In the genomic region with DNA sequence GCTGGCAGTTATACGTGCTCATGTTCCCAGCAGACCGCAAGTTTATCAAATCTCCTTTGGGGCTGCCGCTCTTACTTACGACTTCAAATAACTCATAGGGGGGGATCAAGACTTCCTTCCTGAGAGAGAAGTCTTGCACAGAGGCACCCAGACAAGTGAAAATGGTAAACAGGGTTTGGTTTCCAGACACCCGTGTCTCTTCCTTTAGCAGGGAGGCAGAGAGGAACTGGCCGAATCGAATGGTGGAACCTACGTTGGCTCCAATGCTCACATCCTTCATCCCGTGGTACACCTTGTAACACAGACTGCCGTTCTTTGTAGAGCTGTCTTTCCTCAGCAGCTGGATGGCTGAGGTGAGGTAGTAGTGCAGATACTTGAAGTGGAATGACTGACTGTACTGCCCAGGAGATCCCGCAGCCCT, we compare ENCODE assay signal across 16 mouse cellular contexts. TPM values are rescaled to one million over a fixed set of nuclear protein-coding genes. Genes with fewer than 3 reads are reported as not detected.
A peak's percentile ranks its signal among the peaks of the same experiment; 100 is the strongest.
DNase-seq lines count a peak whose midpoint lies in the region; ATAC-seq lines count a peak whose summit lies in the region.
"Had no signal": no experiment of that assay in that cellular context is flagged by ENCODE, and none has a peak within 500 bp of the region (broad histone marks: within the 10 kb centered on the region; RNA-seq: fewer than 3 reads in every experiment).

No protein-coding gene starts in this region.

- H3K27me3 ChIP-seq in heart, embryonic 13.5 days (replicated peaks): no peaks in the 10 kb centered on the region
- H3K27me3 ChIP-seq: forebrain, embryonic 12.5 days had no signal

- H3K9me3 ChIP-seq in heart, embryonic 13.5 days: no peaks in the 10 kb centered on the region
- H3K9me3 ChIP-seq: forebrain, embryonic 12.5 days had no signal

- peak overlapping the region; percentile 48 for H3K4me3 ChIP-seq in heart, embryonic 13.5 days
- H3K4me3 ChIP-seq: forebrain, embryonic 12.5 days had no signal

- H3K4me1 ChIP-seq in heart, embryonic 13.5 days: peaks cover 78% of the 10 kb centered on the region

- H3K4me2 ChIP-seq in heart, embryonic 13.5 days: peak overlapping the region; percentile 73
- H3K4me2 ChIP-seq: forebrain, embryonic 12.5 days had no signal

- ATAC-seq in heart, embryonic 13.5 days (ENCODE audit: extremely low read depth, insufficient number of reproducible peaks, low FRiP score, low TSS enrichment): no peak
- ATAC-seq in granulocyte monocyte progenitor cell, adult 5-6 weeks (replicated peaks; ENCODE audit: poor library complexity, severe bottlenecking): 0 out of 2 replicates have a peak, but pooled peaks have one; percentile 5
- ATAC-seq: hindbrain, postnatal 0 days had no signal

- 0 out of 2 replicates have a peak overlapping the region, but pooled peaks have one; percentile 20 for H3K27ac ChIP-seq in heart, embryonic 13.5 days (replicated peaks)
- H3K27ac ChIP-seq: forebrain, embryonic 12.5 days; hindbrain, postnatal 0 days; macrophage had no signal

- no peak overlapping the region for H3K9ac ChIP-seq in heart, embryonic 13.5 days
- H3K9ac ChIP-seq: forebrain, embryonic 12.5 days had no signal

- H3K36me3 ChIP-seq in heart, embryonic 13.5 days: peaks cover 12% of the 10 kb centered on the region
- H3K36me3 ChIP-seq: forebrain, embryonic 12.5 days had no signal

- WGBS in heart, embryonic 13.5 days: 69% methylated on average over 11 of the region's 11 CpGs

- no peak for DNase-seq in heart, postnatal 4 days
- peak; percentile 58 for DNase-seq in CD4-positive helper T cell, adult 2 months (ENCODE audit: low read depth, low spot score)
- DNase-seq in spleen, postnatal 36 days (ENCODE audit: low spot score in 2 of 2): peak; percentile 39 to 41
- no peak for DNase-seq in layer of hippocampus, postnatal 10 days (ENCODE audit: low spot score in 2 of 2)
- DNase-seq in gastrocnemius, adult 18-20 months (ENCODE audit: low spot score): no peak
- DNase-seq in gastrocnemius, adult 8-10 months (ENCODE audit: low spot score in 2 of 2): no peak
- DNase-seq: cerebellum, adult 9-10 months; gastrocnemius, postnatal 25 days; right cerebral cortex, postnatal 14 days had no signal

RNA-seq across cellular contexts. Expression of gene Art4, which starts 3.2 kb away (rescaled TPM):
- polyA plus RNA-seq in heart, embryonic 13.5 days (2015; fragmentation: Nextera tagmentation; extraction: Ambion mirVana): 13.3 and 15.6 TPM in 2 replicates
- total RNA-seq in heart, postnatal 4 days (2021): 10 to 100 TPM in 1 of 2 experiments, 1 to 10 TPM in 1; 7.0 to 10.5 TPM
- 0.64 TPM in 1 of 2 replicates, not detected in the other for total RNA-seq in granulocyte monocyte progenitor cell, adult 5-6 weeks (2014; fragmentation: Nextera tagmentation)
- 1.2 and 1.6 TPM in 2 replicates for total RNA-seq in granulocyte monocyte progenitor cell, adult 5-6 weeks (2017)
- under 1 TPM in 1 of 2 experiments, not detected in 1; 0.23 TPM for total RNA-seq in layer of hippocampus, postnatal 10 days (2021)
- total RNA-seq in gastrocnemius, adult 18-20 months (2021): not detected
- under 1 TPM in 1 of 4 experiments, not detected in 3; 0.12 TPM for total RNA-seq in gastrocnemius, adult 8-10 months (2022)
- total RNA-seq: layer of hippocampus, postnatal 25 days had no signal
- polyA plus RNA-seq: C2C12, macrophage had no signal

RNA-seq across cellular contexts. Expression of gene Smco3, which starts 19.1 kb away (rescaled TPM):
- polyA plus RNA-seq in heart, embryonic 13.5 days (2015; fragmentation: Nextera tagmentation; extraction: Ambion mirVana): 0.20 TPM in 1 of 2 replicates, not detected in the other
- under 1 TPM in 1 of 2 experiments, not detected in 1; 0.20 TPM for total RNA-seq in heart, postnatal 4 days (2021)
- not detected in 2 replicates for total RNA-seq in granulocyte monocyte progenitor cell, adult 5-6 weeks (2014; fragmentation: Nextera tagmentation)
- total RNA-seq in granulocyte monocyte progenitor cell, adult 5-6 weeks (2017): 0.21 and 1.8 TPM in 2 replicates
- total RNA-seq in layer of hippocampus, postnatal 10 days (2021): 1 to 10 TPM; 2.7 to 3.5 TPM
- under 1 TPM; 0.21 to 0.28 TPM for total RNA-seq in gastrocnemius, adult 18-20 months (2021)
- under 1 TPM in 3 of 4 experiments, not detected in 1; 0.18 to 0.64 (median 0.19) TPM for total RNA-seq in gastrocnemius, adult 8-10 months (2022)

RNA-seq across cellular contexts. Expression of gene Mgp, which starts 21.3 kb away (rescaled TPM):
- polyA plus RNA-seq in heart, embryonic 13.5 days (2015; fragmentation: Nextera tagmentation; extraction: Ambion mirVana): 290 and 310 TPM in 2 replicates
- 100 to 1,000 TPM; 188 to 201 TPM for total RNA-seq in heart, postnatal 4 days (2021)
- not detected in 2 replicates for total RNA-seq in granulocyte monocyte progenitor cell, adult 5-6 weeks (2014; fragmentation: Nextera tagmentation)
- total RNA-seq in granulocyte monocyte progenitor cell, adult 5-6 weeks (2017): not detected in 2 replicates
- total RNA-seq in layer of hippocampus, postnatal 10 days (2021): 10 to 100 TPM; 15.1 to 26.3 TPM
- 10 to 100 TPM; 51.3 to 68.0 TPM for total RNA-seq in gastrocnemius, adult 18-20 months (2021)
- 10 to 100 TPM; 25.2 to 67.7 (median 42.4) TPM for total RNA-seq in gastrocnemius, adult 8-10 months (2022)
- polyA plus RNA-seq: macrophage had no signal

RNA-seq across cellular contexts. Expression of gene Wbp11, which starts 26.3 kb away (rescaled TPM):
- polyA plus RNA-seq in heart, embryonic 13.5 days (2015; fragmentation: Nextera tagmentation; extraction: Ambion mirVana): 70.6 and 71.1 TPM in 2 replicates
- 10 to 100 TPM; 89.9 to 90.8 TPM for total RNA-seq in heart, postnatal 4 days (2021)
- 139 and 168 TPM in 2 replicates for total RNA-seq in granulocyte monocyte progenitor cell, adult 5-6 weeks (2014; fragmentation: Nextera tagmentation)
- total RNA-seq in granulocyte monocyte progenitor cell, adult 5-6 weeks (2017): 53.9 and 58.5 TPM in 2 replicates
- 100 to 1,000 TPM; 109 to 110 TPM for total RNA-seq in layer of hippocampus, postnatal 10 days (2021)
- 10 to 100 TPM; 52.4 to 52.7 TPM for total RNA-seq in gastrocnemius, adult 18-20 months (2021)
- 10 to 100 TPM; 44.7 to 49.8 (median 45.5) TPM for total RNA-seq in gastrocnemius, adult 8-10 months (2022)

RNA-seq across cellular contexts. Expression of gene BC049715, which starts 26.9 kb away (rescaled TPM):
- polyA plus RNA-seq in heart, embryonic 13.5 days (2015; fragmentation: Nextera tagmentation; extraction: Ambion mirVana): 1.2 and 1.9 TPM in 2 replicates
- 1 to 10 TPM; 2.1 to 2.5 TPM for total RNA-seq in heart, postnatal 4 days (2021)
- total RNA-seq in granulocyte monocyte progenitor cell, adult 5-6 weeks (2014; fragmentation: Nextera tagmentation): 3.3 and 3.9 TPM in 2 replicates
- total RNA-seq in granulocyte monocyte progenitor cell, adult 5-6 weeks (2017): 1.1 and 2.8 TPM in 2 replicates
- total RNA-seq in layer of hippocampus, postnatal 10 days (2021): 1 to 10 TPM; 3.1 to 4.9 TPM
- under 1 TPM in 1 of 2 experiments, not detected in 1; 0.05 TPM for total RNA-seq in gastrocnemius, adult 18-20 months (2021)
- total RNA-seq in gastrocnemius, adult 8-10 months (2022): under 1 TPM in 2 of 4 experiments, not detected in 2; 0.07 to 0.08 TPM
- total RNA-seq: gastrocnemius, postnatal 25 days had no signal

Comparison
In these comparisons a context has a peak if more than half of its experiments do, and no peak if none do; other contexts are left out.
1. DNase-seq: peak in CD4-positive helper T cell, adult 2 months (single experiment) and spleen, postnatal 36 days (2 of 2); none in heart, postnatal 4 days (single experiment), layer of hippocampus, postnatal 10 days (0 of 2), gastrocnemius, adult 18-20 months (single experiment) and gastrocnemius, adult 8-10 months (0 of 2).
2. RNA of gene Mgp, which starts 21.3 kb away (total RNA-seq): 188 to 201 TPM in heart, postnatal 4 days, 51.3 to 68.0 TPM in gastrocnemius, adult 18-20 months, 25.2 to 67.7 TPM in gastrocnemius, adult 8-10 months and 15.1 to 26.3 TPM in layer of hippocampus, postnatal 10 days; not detected in granulocyte monocyte progenitor cell, adult 5-6 weeks; every median in the first group is over 10 times any median in the second.